ENCODE assay signal across 8 mouse cellular contexts in the genomic region with DNA sequence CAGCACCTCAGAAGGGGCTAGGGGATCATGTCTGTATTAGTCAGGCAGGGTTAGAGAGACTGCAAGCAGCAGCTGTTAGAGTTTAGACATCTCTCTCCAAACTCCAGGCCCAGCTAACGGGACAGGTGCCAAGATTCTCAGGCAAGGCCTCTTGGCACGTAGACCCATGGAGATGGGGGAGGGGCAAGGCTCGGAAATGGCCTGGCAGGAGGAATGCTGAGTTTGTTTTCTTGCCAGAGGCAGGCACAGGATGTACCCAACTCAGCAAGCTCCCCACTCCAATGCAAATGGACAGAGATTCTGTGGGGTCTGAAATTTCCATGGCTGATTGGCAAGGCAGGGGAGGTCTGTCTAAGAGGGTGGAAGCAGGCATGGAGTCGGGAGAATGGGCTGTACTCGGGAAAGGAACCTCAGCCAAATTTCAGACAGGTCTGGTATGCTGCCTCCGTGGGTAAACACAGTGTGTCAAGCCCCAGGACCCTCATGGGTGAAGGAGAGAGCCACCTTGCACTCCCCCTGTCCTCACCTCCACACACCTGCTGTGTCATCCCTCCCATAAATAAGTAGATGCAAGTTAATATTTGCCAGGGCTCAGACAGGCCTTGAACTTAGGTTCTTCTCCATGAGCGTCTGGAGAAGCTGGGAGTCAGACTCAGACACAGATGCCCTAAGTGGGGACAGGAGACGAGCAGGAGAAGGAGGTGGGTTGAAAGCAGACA. TPM values are rescaled to one million over a fixed set of nuclear protein-coding genes. Genes with fewer than 3 reads are reported as not detected.
DNase-seq lines count a peak whose midpoint lies in the region; ATAC-seq and TF ChIP-seq lines count a peak whose summit lies in the region.

No protein-coding gene starts in this region.

- ATAC-seq in intestine, embryonic 14.5 days (replicated peaks; ENCODE audit: low FRiP score, low TSS enrichment, low read depth): no peak; the same call in 1 of the 2 replicates
- no peak; the same call in 1 of the 2 replicates for ATAC-seq in intestine, postnatal 0 days
- ATAC-seq in liver, embryonic 16.5 days (ENCODE audit: low read depth): no peak

- H3K36me3 ChIP-seq in intestine, embryonic 14.5 days (ENCODE audit: control insufficient read depth, insufficient read depth, low read length): no peaks in the 10 kb centered on the region
- no peaks in the 10 kb centered on the region for H3K36me3 ChIP-seq in intestine, postnatal 0 days (ENCODE audit: control insufficient read depth, insufficient read depth)
- no peaks in the 10 kb centered on the region for H3K36me3 ChIP-seq in heart, embryonic 10.5 days
- H3K36me3 ChIP-seq in liver, embryonic 16.5 days (ENCODE audit: control insufficient read depth, insufficient read depth): no peaks in the 10 kb centered on the region

- TF ChIP-seq CTCF in intestine, postnatal 0 days (IDR thresholded peaks at IDR 0.05; ENCODE audit: low read depth): no peak

- peaks cover 9% of the 10 kb centered on the region for H3K4me1 ChIP-seq in intestine, embryonic 14.5 days (replicated peaks; ENCODE audit: control insufficient read depth, insufficient read depth, low read length)
- H3K4me1 ChIP-seq in intestine, postnatal 0 days (replicated peaks; ENCODE audit: control insufficient read depth, insufficient read depth, low read length): 0 out of 2 replicates have a peak, but pooled peaks cover 5% of the 10 kb centered on the region
- H3K4me1 ChIP-seq in heart, embryonic 10.5 days: peaks cover 23% of the 10 kb centered on the region
- H3K4me1 ChIP-seq in liver, embryonic 16.5 days (ENCODE audit: control insufficient read depth, low read depth, low read length): peaks cover 13% of the 10 kb centered on the region

- no peak overlapping the region for H3K4me3 ChIP-seq in intestine, embryonic 14.5 days (ENCODE audit: low read depth, low read length)
- no peak overlapping the region for H3K4me3 ChIP-seq in intestine, postnatal 0 days (ENCODE audit: low read depth, low read length)
- no peak overlapping the region; the same call in 1 of the 2 replicates for H3K4me3 ChIP-seq in heart, embryonic 10.5 days
- H3K4me3 ChIP-seq in liver, embryonic 16.5 days (ENCODE audit: low read depth, low read length): no peak overlapping the region

- 36% methylated on average over 8 of the region's 8 CpGs for WGBS in intestine, embryonic 14.5 days
- 28% methylated on average over 8 of the region's 8 CpGs for WGBS in intestine, postnatal 0 days
- 52% methylated on average over 8 of the region's 8 CpGs for WGBS in heart, embryonic 10.5 days
- 58% methylated on average over 8 of the region's 8 CpGs for WGBS in liver, embryonic 16.5 days (ENCODE audit: insufficient replicate concordance)

- DNase-seq in intestine, embryonic 14.5 days (ENCODE audit: low spot score): peak; percentile 76
- DNase-seq in cerebellum, postnatal 36 days: peak; percentile 49 to 51
- no peak for DNase-seq in heart, embryonic 10.5 days (ENCODE audit: low spot score)
- DNase-seq in kidney, postnatal 25 days: peak; percentile 98
- DNase-seq in right cerebral cortex, postnatal 14 days: peak; percentile 73
- DNase-seq in thymus, adult 18-20 months: no peak

- peak overlapping the region; percentile 28 for H3K27ac ChIP-seq in intestine, embryonic 14.5 days (ENCODE audit: low read depth)
- no peak overlapping the region for H3K27ac ChIP-seq in intestine, postnatal 0 days (ENCODE audit: low read depth, low read length)
- peak overlapping the region; percentile 67; the same call in 1 of the 2 replicates for H3K27ac ChIP-seq in heart, embryonic 10.5 days
- peak overlapping the region; percentile 12; the same call in 1 of the 2 replicates for H3K27ac ChIP-seq in liver, embryonic 16.5 days (ENCODE audit: low read length)

- H3K27me3 ChIP-seq in intestine, embryonic 14.5 days (replicated peaks; ENCODE audit: control insufficient read depth, insufficient read depth, low read length): no peaks in the 10 kb centered on the region
- H3K27me3 ChIP-seq in intestine, postnatal 0 days (replicated peaks; ENCODE audit: control insufficient read depth, insufficient read depth, low read length): no peaks in the 10 kb centered on the region
- no peaks in the 10 kb centered on the region for H3K27me3 ChIP-seq in heart, embryonic 10.5 days (ENCODE audit: insufficient read depth, poor library complexity, severe bottlenecking)
- H3K27me3 ChIP-seq in liver, embryonic 16.5 days (ENCODE audit: control insufficient read depth, insufficient read depth, low read depth, low read length): no peaks in the 10 kb centered on the region

- H3K9ac ChIP-seq in intestine, embryonic 14.5 days (ENCODE audit: low read length): no peak overlapping the region
- no peak overlapping the region for H3K9ac ChIP-seq in intestine, postnatal 0 days (ENCODE audit: low read depth, low read length)
- H3K9ac ChIP-seq in liver, embryonic 16.5 days (ENCODE audit: low read depth, low read length): no peak overlapping the region

- H3K4me2 ChIP-seq in intestine, embryonic 14.5 days (ENCODE audit: low read length): no peak overlapping the region
- no peak overlapping the region for H3K4me2 ChIP-seq in intestine, postnatal 0 days (replicated peaks; ENCODE audit: low read depth)
- H3K4me2 ChIP-seq in liver, embryonic 16.5 days (ENCODE audit: low read depth, low read length): no peak overlapping the region

- peaks cover 13% of the 10 kb centered on the region for H3K9me3 ChIP-seq in intestine, embryonic 14.5 days (ENCODE audit: control insufficient read depth, low read length)
- 0 out of 2 replicates have a peak, but pooled peaks cover 7% of the 10 kb centered on the region for H3K9me3 ChIP-seq in intestine, postnatal 0 days (ENCODE audit: control insufficient read depth)
- peaks cover 4% of the 10 kb centered on the region; the same call in 1 of the 2 replicates for H3K9me3 ChIP-seq in heart, embryonic 10.5 days
- H3K9me3 ChIP-seq in liver, embryonic 16.5 days (replicated peaks; ENCODE audit: control insufficient read depth, low read length): no peaks in the 10 kb centered on the region

RNA-seq across cellular contexts. Expression of gene Idh2, which starts 19.4 kb away (rescaled TPM):
- polyA plus RNA-seq in intestine, embryonic 14.5 days (2014; fragmentation: Nextera tagmentation; extraction: Ambion mirVana): 603 and 627 TPM in 2 replicates
- 185 and 190 TPM in 2 replicates for polyA plus RNA-seq in intestine, postnatal 0 days (2015; fragmentation: Nextera tagmentation; extraction: Ambion mirVana)
- 830 and 1,266 TPM in 2 replicates for polyA plus RNA-seq in heart, embryonic 10.5 days (2016; fragmentation: Nextera tagmentation; extraction: Ambion mirVana)
- 204 and 221 TPM in 2 replicates for polyA plus RNA-seq in liver, embryonic 16.5 days (2015; fragmentation: Nextera tagmentation; extraction: Ambion mirVana)

RNA-seq across cellular contexts. Expression of gene Sema4b, which starts 52.0 kb away (rescaled TPM):
- 15.1 and 15.9 TPM in 2 replicates for polyA plus RNA-seq in intestine, embryonic 14.5 days (2014; fragmentation: Nextera tagmentation; extraction: Ambion mirVana)
- polyA plus RNA-seq in intestine, postnatal 0 days (2015; fragmentation: Nextera tagmentation; extraction: Ambion mirVana): 23.1 and 25.1 TPM in 2 replicates
- polyA plus RNA-seq in heart, embryonic 10.5 days (2016; fragmentation: Nextera tagmentation; extraction: Ambion mirVana): 7.8 and 8.9 TPM in 2 replicates
- 13.4 and 14.4 TPM in 2 replicates for polyA plus RNA-seq in liver, embryonic 16.5 days (2015; fragmentation: Nextera tagmentation; extraction: Ambion mirVana)

Comparison
In these comparisons a context has a peak if more than half of its experiments do, and no peak if none do; other contexts are left out.
1. DNase-seq: peak in intestine, embryonic 14.5 days (single experiment), cerebellum, postnatal 36 days (2 of 2), kidney, postnatal 25 days (2 of 2) and right cerebral cortex, postnatal 14 days (single experiment); none in heart, embryonic 10.5 days (single experiment) and thymus, adult 18-20 months (0 of 2).